Comparison of ENCODE assay signal across 9 mouse cellular contexts in genomic region chr8:20378786-20379649, GRCm38 (mm10). TPM values are rescaled to one million over a fixed set of nuclear protein-coding genes. Genes with fewer than 3 reads are reported as not detected.
A peak's percentile ranks its signal among the peaks of the same experiment; 100 is the strongest.
DNase-seq lines count a peak whose midpoint lies in the region; ATAC-seq and TF ChIP-seq lines count a peak whose summit lies in the region.
"Not testable (repeated sequence)": the region's sequence is repeated elsewhere in the genome, so short reads cannot be mapped to it uniquely, and the experiment has no call there.
"Had no signal": no experiment of that assay in that cellular context is flagged by ENCODE, and none has a peak within 500 bp of the region (broad histone marks: within the 10 kb centered on the region; RNA-seq: fewer than 3 reads in every experiment).

No protein-coding gene starts in this region.

- DNase-seq in Patski (ENCODE audit: low read depth, low spot score); hindbrain, embryonic 14.5 days (ENCODE audit: low spot score); neural tube, embryonic 11.5 days (ENCODE audit: low spot score): not testable (repeated sequence)
- peak; percentile 31 to 40 for DNase-seq in gastrocnemius, postnatal 36 days
- DNase-seq in layer of hippocampus, adult 2 months (ENCODE audit: low spot score in 2 of 2), result peak; percentile 25 to 31
- DNase-seq in lung, adult 2 months, result peak; percentile 37
- peak; percentile 16 to 29 for DNase-seq in thymus, adult 18-20 months

- not testable (repeated sequence) for H3K36me3 ChIP-seq in embryonic facial prominence, embryonic 12.5 days; hindbrain, embryonic 14.5 days (replicated peaks; ENCODE audit: control insufficient read depth, insufficient read depth); neural tube, embryonic 11.5 days (ENCODE audit: control insufficient read depth, insufficient read depth, low read length)

- H3K4me2 ChIP-seq in embryonic facial prominence, embryonic 12.5 days (replicated peaks); hindbrain, embryonic 14.5 days (replicated peaks); neural tube, embryonic 11.5 days (ENCODE audit: low read depth): not testable (repeated sequence)

- not testable (repeated sequence) for H3K4me3 ChIP-seq in embryonic facial prominence, embryonic 12.5 days; hindbrain, embryonic 14.5 days (replicated peaks; ENCODE audit: low read length); layer of hippocampus, adult 2 months; lung, adult 2 months (replicated peaks; ENCODE audit: extremely low read depth, low read depth, low read length); neural tube, embryonic 11.5 days (ENCODE audit: low read depth, low read length)

- not testable (repeated sequence) for TF ChIP-seq CTCF in Patski (IDR thresholded peaks at IDR 0.05); layer of hippocampus, adult 2 months (conservative IDR thresholded peaks at IDR 0.05); lung, adult 2 months (IDR thresholded peaks at IDR 0.05; ENCODE audit: insufficient read depth, low read length)

- not testable (repeated sequence) for H3K4me1 ChIP-seq in embryonic facial prominence, embryonic 12.5 days; hindbrain, embryonic 14.5 days (replicated peaks; ENCODE audit: control insufficient read depth, insufficient read depth, low read length); lung, adult 2 months (ENCODE audit: control insufficient read depth, insufficient read depth, low read length); neural tube, embryonic 11.5 days (ENCODE audit: control insufficient read depth, insufficient read depth, low read length)

- intact Hi-C loops in gastrocnemius, postnatal 36 days (cut with DNase I), result not testable (repeated sequence)

- POLR2A ChIA-PET in Patski (lab: Charles Lee), result not testable (repeated sequence)

- not testable (repeated sequence) for H3K27me3 ChIP-seq in Patski; embryonic facial prominence, embryonic 12.5 days; hindbrain, embryonic 14.5 days (ENCODE audit: control insufficient read depth, insufficient read depth, low read length); neural tube, embryonic 11.5 days (ENCODE audit: control insufficient read depth, insufficient read depth, low read length)

- 75% methylated on average over 4 of the region's 8 CpGs for WGBS in embryonic facial prominence, embryonic 12.5 days
- WGBS in hindbrain, embryonic 14.5 days, result 87% methylated on average over 4 of the region's 8 CpGs
- whole genome bisulfite sequencing in lung, adult 2 months, result 83% methylated on average over 4 of the region's 8 CpGs
- 86% methylated on average over 3 of the region's 8 CpGs for WGBS in neural tube, embryonic 11.5 days

- CTCF ChIA-PET in Patski (lab: Charles Lee), result not testable (repeated sequence)

- not testable (repeated sequence) for H3K27ac ChIP-seq in embryonic facial prominence, embryonic 12.5 days; hindbrain, embryonic 14.5 days; layer of hippocampus, adult 2 months; neural tube, embryonic 11.5 days (ENCODE audit: low read depth, low read length)

- H3K9me3 ChIP-seq in embryonic facial prominence, embryonic 12.5 days; hindbrain, embryonic 14.5 days (ENCODE audit: control insufficient read depth, low read length); neural tube, embryonic 11.5 days (ENCODE audit: control insufficient read depth, low read length): not testable (repeated sequence)

- peak; percentile 26 for ATAC-seq in Patski
- peak; percentile 87 for ATAC-seq in embryonic facial prominence, embryonic 12.5 days (ENCODE audit: insufficient number of reproducible peaks, insufficient read depth, low FRiP score, low TSS enrichment)
- ATAC-seq in hindbrain, embryonic 14.5 days (ENCODE audit: low FRiP score), result peak; percentile 90
- peak; percentile 78 for ATAC-seq in neural tube, embryonic 11.5 days (ENCODE audit: insufficient read depth, low FRiP score, low TSS enrichment)

- not testable (repeated sequence) for H3K9ac ChIP-seq in embryonic facial prominence, embryonic 12.5 days; hindbrain, embryonic 14.5 days; neural tube, embryonic 11.5 days (ENCODE audit: low read length)

- not testable (repeated sequence) for TF ChIP-seq POLR2A in lung, adult 2 months (IDR thresholded peaks at IDR 0.05; ENCODE audit: borderline replicate concordance, extremely low read depth, low read depth, low read length)

- in situ Hi-C loops in Patski (cut with MboI; ENCODE audit: low pct_unique_long_range_greater_than_20kb), result not testable (repeated sequence)

RNA-seq across cellular contexts. Expression of gene Gm15319, which starts 16.0 kb away (rescaled TPM):
- not detected for polyA plus RNA-seq in Patski (2021)
- polyA plus RNA-seq in embryonic facial prominence, embryonic 12.5 days (2016; fragmentation: Nextera tagmentation; extraction: Ambion mirVana), result not detected in 2 replicates
- total RNA-seq in gastrocnemius, postnatal 36 days (2021), result under 1 TPM; 0.17 to 0.48 TPM
- polyA plus RNA-seq in hindbrain, embryonic 14.5 days (2014; fragmentation: Nextera tagmentation; extraction: Ambion mirVana), result 0.16 and 0.23 TPM in 2 replicates
- 1 to 10 TPM in 1 of 2 experiments, under 1 TPM in 1; 0.96 to 1.3 TPM for total RNA-seq in layer of hippocampus, adult 2 months (2021)
- polyA plus RNA-seq in lung, adult 2 months (2012; rRNA removed), result 0.07 TPM in 1 of 2 replicates, not detected in the other
- polyA plus RNA-seq in neural tube, embryonic 11.5 days (2014; fragmentation: Nextera tagmentation; extraction: Ambion mirVana), result not detected in 2 replicates
- polyA plus RNA-seq: liver, adult 2 months had no signal

Comparison
In these comparisons a context has a peak if more than half of its experiments do, and no peak if none do; other contexts are left out.
1. ATAC-seq: peak in every context shown above with its lines; median percentile 90 in hindbrain, embryonic 14.5 days; 87 in embryonic facial prominence, embryonic 12.5 days; 78 in neural tube, embryonic 11.5 days; 26 in Patski.